Mouse (Mus musculus) intestine, embryonic 15.5 days (tissue): ENCODE data around the gene Zfp410. TPM values are rescaled to one million over a fixed set of nuclear protein-coding genes. Genes with fewer than 3 reads are reported as not detected.

ENCODE experiments used
- ATAC-seq: fragments of 200-750 bp; cut with Nextera tagmentation; 2 replicates; pipeline ENCODE4 v1.8.0; 2017; ENCODE audit warnings: moderate TSS enrichment, moderate library complexity
- H3K27ac ChIP-seq: fragments of 300-500 bp; sonication (generic); 2 replicates; pipeline ENCODE4 v1.5.1; 2015; ENCODE audit warnings: mild to moderate bottlenecking, inconsistent platforms
- H3K27me3 ChIP-seq: fragments of 300-500 bp; sonication (generic); replicated peaks from 2 replicates; pipeline ENCODE4 v1.6.1; 2015; ENCODE audit warnings: inconsistent platforms
- H3K36me3 ChIP-seq: fragments of 300-500 bp; sonication (generic); 2 replicates; pipeline ENCODE4 v1.6.1; 2015; ENCODE audit warnings: inconsistent platforms
- H3K4me1 ChIP-seq: fragments of 300-500 bp; sonication (generic); replicated peaks from 2 replicates; pipeline ENCODE4 v1.6.1; 2015; ENCODE audit warnings: inconsistent platforms
- H3K4me2 ChIP-seq: fragments of 300-500 bp; sonication (generic); replicated peaks from 2 replicates; pipeline ENCODE4 v1.6.1; 2015; ENCODE audit warnings: mild to moderate bottlenecking, inconsistent platforms
- H3K4me3 ChIP-seq: fragments of 300-500 bp; sonication (generic); replicated peaks from 2 replicates; pipeline ENCODE4 v1.5.1; 2015; ENCODE audit warnings: inconsistent platforms
- H3K9ac ChIP-seq: fragments of 300-500 bp; sonication (generic); 2 replicates; pipeline ENCODE4 v1.6.1; 2015; ENCODE audit warnings: inconsistent platforms
- H3K9me3 ChIP-seq: fragments of 300-500 bp; sonication (generic); 2 replicates; pipeline ENCODE4 v1.6.1; 2016; ENCODE audit warnings: inconsistent platforms
- WGBS: fragments of 180-500 bp; shearing (Covaris S2); methylation state at CpG from one replicate; pipeline ENCODE4 v1.1.7; 2015; 5-methylcytosine and 5-hydroxymethylcytosine counted together
- polyA plus RNA-seq: library from polyadenylated mRNA; unstranded; fragments of >200 nt; fragmentation: Nextera tagmentation; extraction: Ambion mirVana; gene quantifications from 2 replicates; pipeline ENCODE4 v1.2.1, GENCODE M21; 2015

The Zfp410 gene
- polyA plus RNA-seq: 54.7 and 61.6 TPM in 2 replicates

GRCm38 (mm10) chr12:84316721-84317621 lies at the start of gene Zfp410:
Zfp410 (plus strand) TSS chr12:84316852.
- Histone ChIP-seq H3K4me3 (peak within 1 kb of the TSS; percentile 93), H3K36me3 (peaks cover 4% of the 10 kb centered on the region; the same call in 1 of the 2 replicates), H3K27me3 (no peaks in the 10 kb centered on the region), H3K4me1 (peaks cover 16% of the 10 kb centered on the region), H3K27ac (peak within 1 kb of the TSS; percentile 97), H3K9me3 (no peaks in the 10 kb centered on the region), H3K4me2 (peak within 1 kb of the TSS; percentile 83), H3K9ac (peak within 1 kb of the TSS; percentile 99)
- under 1% methylated on average over 77 of the region's 77 CpGs for WGBS
- ATAC-seq: peak; percentile 98

DNA sequence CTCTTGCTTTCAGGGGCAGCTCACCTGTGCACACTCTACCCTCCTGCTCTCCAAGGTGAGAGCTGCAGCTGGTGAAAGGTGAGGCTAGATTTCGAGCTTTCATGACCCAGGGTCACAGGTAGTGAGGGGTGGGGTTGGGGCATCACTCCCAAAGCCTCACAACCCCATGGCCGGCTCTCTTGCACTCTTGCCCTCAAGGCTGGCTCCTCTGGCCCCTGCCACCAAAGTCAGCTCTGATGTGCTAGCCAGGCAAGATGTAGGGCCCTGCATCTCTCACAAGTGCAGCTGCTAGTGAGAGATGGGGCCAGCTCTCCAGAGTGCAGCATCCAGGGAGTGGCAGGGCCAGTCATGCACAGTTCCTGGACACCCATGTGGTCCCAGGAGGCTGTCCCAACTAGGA lies 49.4 kb upstream of the Zfp410 start:
- H3K4me3 ChIP-seq: no peak overlapping the region
- no peaks in the 10 kb centered on the region for H3K9me3 ChIP-seq
- no peak overlapping the region for H3K9ac ChIP-seq
- no peak for ATAC-seq
- H3K27ac ChIP-seq: no peak overlapping the region
- no peak overlapping the region for H3K4me2 ChIP-seq
- H3K36me3 ChIP-seq: no peaks in the 10 kb centered on the region
- 52% methylated on average over 2 of the region's 2 CpGs for WGBS
- H3K27me3 ChIP-seq: no peaks in the 10 kb centered on the region
- H3K4me1 ChIP-seq: no peaks in the 10 kb centered on the region

- Histone ChIP-seq H3K9me3 (no peaks in the 10 kb centered on the region), H3K4me2 (no peak overlapping the region), H3K27ac (no peak overlapping the region), H3K9ac (no peak overlapping the region), H3K27me3 (no peaks in the 10 kb centered on the region), H3K4me3 (no peak overlapping the region), H3K36me3 (no peaks in the 10 kb centered on the region), H3K4me1 (no peaks in the 10 kb centered on the region)
- ATAC-seq: no peak
- WGBS: 63% methylated on average over 5 of the region's 5 CpGs
Measured at GRCm38 (mm10) chr12:84273366-84273765, 43.3 kb upstream of the Zfp410 start.

DNA sequence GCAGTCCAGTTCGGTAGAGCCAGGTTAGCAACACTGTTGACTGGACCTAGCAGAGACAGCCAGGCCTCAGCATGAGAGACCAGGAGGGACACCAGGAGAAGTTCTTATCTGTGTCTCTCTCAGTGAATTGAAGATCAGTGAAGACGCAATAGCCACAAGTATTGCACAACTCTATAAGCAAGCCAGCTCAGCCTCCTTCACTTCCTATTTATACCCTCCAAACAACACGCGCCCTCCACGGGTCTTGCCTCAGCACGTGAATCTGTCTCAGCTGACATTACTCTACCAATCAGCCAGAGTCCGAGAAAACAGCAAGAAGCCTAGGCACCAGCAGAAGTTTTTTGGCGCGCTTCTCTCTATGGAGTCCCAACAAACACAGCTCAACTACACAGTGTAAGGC lies 41.4 kb upstream of the Zfp410 start:
- Histone ChIP-seq H3K4me1 (no peaks in the 10 kb centered on the region), H3K27ac (no peak overlapping the region), H3K9me3 (no peaks in the 10 kb centered on the region), H3K9ac (no peak overlapping the region), H3K27me3 (no peaks in the 10 kb centered on the region), H3K4me2 (no peak overlapping the region), H3K4me3 (no peak overlapping the region), H3K36me3 (no peaks in the 10 kb centered on the region)
- WGBS: 89% methylated on average over 9 of the region's 9 CpGs
- ATAC-seq: no peak

DNA sequence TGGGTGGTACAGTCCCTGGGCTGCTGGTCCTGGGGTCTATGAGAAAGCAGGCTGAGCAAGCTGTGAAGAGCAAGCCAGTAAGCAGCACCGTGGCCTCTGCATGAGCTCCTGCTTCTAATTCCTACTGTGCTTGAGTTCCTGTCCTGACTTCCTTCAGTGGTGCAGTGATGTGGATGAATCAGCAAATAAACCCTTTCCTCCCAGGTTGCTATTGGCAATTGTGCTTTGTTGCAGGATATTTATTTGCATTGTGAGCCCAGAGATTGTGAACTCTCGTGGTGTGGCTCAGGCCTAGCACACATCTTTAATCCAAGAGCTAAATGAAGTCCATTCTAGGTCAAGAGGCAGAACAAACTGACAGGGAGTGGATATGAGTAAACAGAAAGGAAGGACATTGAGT lies 40.4 kb upstream of the Zfp410 start:
- no peak overlapping the region for H3K27ac ChIP-seq
- H3K4me2 ChIP-seq: no peak overlapping the region
- H3K4me1 ChIP-seq: no peaks in the 10 kb centered on the region
- H3K4me3 ChIP-seq: no peak overlapping the region
- H3K9ac ChIP-seq: no peak overlapping the region
- no peak for ATAC-seq
- no peaks in the 10 kb centered on the region for H3K27me3 ChIP-seq
- 79% methylated on average over 2 of the region's 2 CpGs for WGBS
- no peaks in the 10 kb centered on the region for H3K36me3 ChIP-seq
- no peaks in the 10 kb centered on the region for H3K9me3 ChIP-seq

DNA sequence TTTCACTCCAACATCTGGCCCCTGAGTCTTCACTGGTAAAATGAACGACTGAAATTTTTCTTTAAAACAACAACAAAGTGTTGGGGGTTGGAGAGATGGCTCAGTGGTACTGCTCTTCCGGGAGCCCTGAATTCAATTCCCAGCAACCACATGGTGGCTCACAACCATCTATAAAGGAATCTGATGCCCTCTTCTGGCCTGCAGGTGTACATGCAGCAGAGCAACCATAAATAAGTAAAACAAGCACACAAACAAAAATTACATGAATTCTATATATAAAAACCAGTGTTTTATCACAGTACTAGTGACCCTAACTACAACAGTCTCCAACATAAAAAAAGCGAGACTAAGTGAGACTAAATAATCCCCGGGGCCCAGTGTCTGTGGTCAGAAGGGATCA lies 39.9 kb upstream of the Zfp410 start:
- Histone ChIP-seq H3K27ac (no peak overlapping the region), H3K9ac (no peak overlapping the region), H3K4me3 (no peak overlapping the region), H3K4me1 (no peaks in the 10 kb centered on the region), H3K27me3 (no peaks in the 10 kb centered on the region), H3K9me3 (no peaks in the 10 kb centered on the region), H3K36me3 (no peaks in the 10 kb centered on the region), H3K4me2 (no peak overlapping the region)
- ATAC-seq: no peak
- WGBS: 79% methylated on average over 4 of the region's 4 CpGs

- no peaks in the 10 kb centered on the region for H3K27me3 ChIP-seq
- no peak overlapping the region for H3K4me2 ChIP-seq
- no peak overlapping the region for H3K27ac ChIP-seq
- no peak overlapping the region for H3K4me3 ChIP-seq
- WGBS: 64% methylated on average over 3 of the region's 3 CpGs
- no peaks in the 10 kb centered on the region for H3K4me1 ChIP-seq
- ATAC-seq: peak; percentile 68; the same call in 1 of the 2 replicates
- H3K36me3 ChIP-seq: no peaks in the 10 kb centered on the region
- H3K9me3 ChIP-seq: no peaks in the 10 kb centered on the region
- no peak overlapping the region for H3K9ac ChIP-seq
Measured at GRCm38 (mm10) chr12:84277832-84278231, 38.8 kb upstream of the Zfp410 start.

DNA sequence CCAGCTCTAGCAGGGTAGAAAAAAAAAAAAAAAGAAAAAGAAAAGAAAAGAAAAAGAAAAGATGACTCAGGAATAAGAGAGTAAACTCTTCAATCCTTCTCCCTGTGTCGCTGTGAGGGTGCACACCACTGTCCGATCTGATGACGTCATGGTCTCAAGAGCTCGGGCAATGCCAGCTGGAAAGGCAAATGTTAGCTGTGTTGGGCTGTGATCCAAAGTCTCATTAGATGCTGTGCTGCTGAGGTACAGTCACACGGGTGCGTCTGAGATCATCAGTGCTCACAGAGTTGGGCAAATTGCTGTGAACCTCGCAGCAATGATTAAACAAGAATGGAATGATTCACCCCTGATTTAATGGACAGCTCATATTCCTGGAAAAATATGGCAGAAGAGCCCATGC lies 37.8 kb upstream of the Zfp410 start:
- Histone ChIP-seq H3K27me3 (no peaks in the 10 kb centered on the region), H3K4me1 (no peaks in the 10 kb centered on the region), H3K4me3 (no peak overlapping the region), H3K36me3 (no peaks in the 10 kb centered on the region), H3K4me2 (no peak overlapping the region), H3K9me3 (no peaks in the 10 kb centered on the region), H3K27ac (no peak overlapping the region), H3K9ac (no peak overlapping the region)
- 85% methylated on average over 7 of the region's 7 CpGs for WGBS
- ATAC-seq: no peak

GRCm38 (mm10) chr12:84284391-84284790 lies 32.3 kb upstream of the Zfp410 start:
- WGBS: 74% methylated on average over 14 of the region's 14 CpGs
- ATAC-seq: no peak

DNA sequence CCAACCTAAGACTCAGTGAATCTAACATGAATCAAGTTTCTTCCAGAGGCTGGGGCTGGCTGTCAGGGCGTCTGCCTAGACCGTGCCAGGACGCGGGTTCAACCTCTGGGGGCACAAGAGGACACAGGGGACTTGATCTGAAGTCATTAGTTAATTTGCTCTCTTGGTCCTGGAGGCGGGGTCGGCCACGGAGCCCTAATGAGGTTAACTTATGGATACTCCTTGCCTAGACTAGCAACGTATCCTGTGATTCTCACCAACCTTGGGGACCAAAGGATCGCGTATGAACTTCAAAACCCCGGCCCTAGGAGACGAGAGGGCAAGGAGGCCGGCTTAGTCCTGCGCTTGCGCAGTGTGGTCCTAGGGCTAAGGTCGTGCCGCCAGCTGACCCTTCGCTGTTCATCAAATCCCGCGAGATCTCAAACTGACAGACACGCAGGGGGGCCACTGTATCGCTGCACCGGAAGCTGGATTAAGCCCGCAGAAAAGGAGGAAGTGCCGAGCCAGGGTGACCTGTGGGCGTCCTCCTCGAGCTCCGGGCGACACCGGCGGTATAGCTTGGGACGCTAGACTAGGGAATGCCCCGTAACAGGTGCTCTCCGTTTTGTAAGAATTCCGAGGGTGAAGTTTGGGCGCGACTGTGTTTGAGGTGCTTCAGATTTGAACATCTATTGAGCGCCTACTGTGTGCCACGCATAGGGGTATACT lies 31.6 kb upstream of the Zfp410 start, which contains the start of gene Ptgr2:
Ptgr2 (plus strand) TSS at position 348 of the 708 bp plus-strand sequence.
- Histone ChIP-seq H3K27me3 (no peaks in the 10 kb centered on the region), H3K36me3 (no peaks in the 10 kb centered on the region), H3K9ac (peak within 1 kb of the TSS; percentile 54), H3K27ac (peak within 1 kb of the TSS; percentile 79), H3K9me3 (no peaks in the 10 kb centered on the region), H3K4me1 (no peaks in the 10 kb centered on the region; the same call in 1 of the 2 replicates), H3K4me2 (peak within 1 kb of the TSS; percentile 68), H3K4me3 (peak within 1 kb of the TSS; percentile 48)
- under 1% methylated on average over 39 of the region's 39 CpGs for WGBS
- ATAC-seq: peak; percentile 98

More at GRCm38 (mm10) chr12:84284391-84284790, 32.3 kb upstream of the Zfp410 start:
- H3K36me3 ChIP-seq: no peaks in the 10 kb centered on the region
- H3K4me2 ChIP-seq: peak overlapping the region; percentile 68
- no peaks in the 10 kb centered on the region; the same call in 1 of the 2 replicates for H3K4me1 ChIP-seq
- no peaks in the 10 kb centered on the region for H3K27me3 ChIP-seq
- peak overlapping the region; percentile 48; the same call in 1 of the 2 replicates for H3K4me3 ChIP-seq
- H3K9me3 ChIP-seq: no peaks in the 10 kb centered on the region
- H3K27ac ChIP-seq: no peak overlapping the region
- no peak overlapping the region for H3K9ac ChIP-seq

- Histone ChIP-seq H3K9ac (peak overlapping the region; percentile 54), H3K36me3 (no peaks in the 10 kb centered on the region), H3K4me3 (peak overlapping the region; percentile 48), H3K4me2 (peak overlapping the region; percentile 68), H3K27me3 (no peaks in the 10 kb centered on the region), H3K4me1 (no peaks in the 10 kb centered on the region; the same call in 1 of the 2 replicates), H3K9me3 (no peaks in the 10 kb centered on the region), H3K27ac (peak overlapping the region; percentile 79)
- WGBS: 25% methylated on average over 8 of the region's 8 CpGs
- ATAC-seq: peak; percentile 55
Measured at GRCm38 (mm10) chr12:84285593-84285968, 31.1 kb upstream of the Zfp410 start.

DNA sequence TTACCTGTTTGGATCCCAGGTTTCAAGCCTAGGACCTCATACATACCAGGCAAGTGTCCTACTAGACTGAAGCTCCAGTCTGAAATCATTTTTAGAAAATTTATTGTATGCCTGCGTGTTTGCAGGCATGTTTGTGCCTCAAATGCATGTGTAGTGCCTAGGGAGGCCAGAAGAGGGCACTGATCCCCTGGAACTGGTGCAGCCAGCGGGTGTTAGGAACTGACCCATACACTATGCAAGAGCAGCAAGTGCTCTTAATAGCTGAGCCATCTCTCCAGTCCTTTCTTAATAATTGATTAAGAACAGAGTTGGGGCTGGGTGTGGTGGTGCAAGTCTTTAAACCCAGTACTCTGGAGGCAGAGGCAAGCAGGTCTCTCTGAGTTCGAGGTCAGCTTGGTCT lies 28.2 kb upstream of the Zfp410 start:
- Histone ChIP-seq H3K9me3 (no peaks in the 10 kb centered on the region), H3K4me2 (no peak overlapping the region), H3K36me3 (no peaks in the 10 kb centered on the region), H3K4me3 (no peak overlapping the region), H3K27ac (no peak overlapping the region), H3K4me1 (no peaks in the 10 kb centered on the region; the same call in 1 of the 2 replicates), H3K9ac (no peak overlapping the region), H3K27me3 (no peaks in the 10 kb centered on the region)
- 63% methylated on average over 3 of the region's 3 CpGs for WGBS
- ATAC-seq: no peak
